Mouse (Mus musculus): ENCODE measurements around the gene Specc1. TPM values are rescaled to one million over a fixed set of nuclear protein-coding genes. Genes with fewer than 3 reads are reported as not detected.

The Specc1 gene
- polyA plus RNA-seq, 1 experiment from 2014 or later = 15.3 TPM

DNA sequence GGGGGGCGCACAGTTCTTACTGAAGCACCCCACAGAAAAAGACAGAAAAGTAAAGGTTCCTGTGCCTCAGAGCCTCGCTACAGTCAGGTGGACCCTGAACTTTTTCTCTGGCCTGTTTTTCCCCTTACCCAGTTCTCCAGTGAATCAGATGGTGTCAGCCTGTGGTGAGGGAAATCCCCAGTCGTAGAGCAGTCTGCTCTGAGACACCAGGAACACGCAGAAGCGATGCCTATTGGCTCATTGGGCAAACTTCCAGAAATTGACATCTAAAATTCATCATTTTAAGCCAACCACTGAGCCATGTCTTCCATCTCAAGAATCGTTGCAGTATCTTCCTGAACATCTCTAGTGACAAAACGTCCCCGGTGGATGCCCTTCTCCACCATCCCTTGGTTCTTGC, 230.5 kb downstream of the Specc1 start:
- no peak for DNase-seq (ENCODE audit: low spot score)
- no peak overlapping the region for H3K4me3 ChIP-seq
- peaks cover 5% of the 10 kb centered on the region; the same call in 1 of the 2 replicates for H3K4me1 ChIP-seq
- H3K27ac ChIP-seq (replicated peaks) = no peak overlapping the region
- H3K9me3 ChIP-seq = peaks cover 5% of the 10 kb centered on the region; the same call in 1 of the 2 replicates
- H3K36me3 ChIP-seq (replicated peaks) = 0 out of 2 replicates have a peak, but pooled peaks cover 6% of the 10 kb centered on the region
- 91% methylated on average over 8 of the region's 8 CpGs for WGBS
- H3K27me3 ChIP-seq (replicated peaks; ENCODE audit: low read depth, poor library complexity, severe bottlenecking) = no peaks in the 10 kb centered on the region

DNA sequence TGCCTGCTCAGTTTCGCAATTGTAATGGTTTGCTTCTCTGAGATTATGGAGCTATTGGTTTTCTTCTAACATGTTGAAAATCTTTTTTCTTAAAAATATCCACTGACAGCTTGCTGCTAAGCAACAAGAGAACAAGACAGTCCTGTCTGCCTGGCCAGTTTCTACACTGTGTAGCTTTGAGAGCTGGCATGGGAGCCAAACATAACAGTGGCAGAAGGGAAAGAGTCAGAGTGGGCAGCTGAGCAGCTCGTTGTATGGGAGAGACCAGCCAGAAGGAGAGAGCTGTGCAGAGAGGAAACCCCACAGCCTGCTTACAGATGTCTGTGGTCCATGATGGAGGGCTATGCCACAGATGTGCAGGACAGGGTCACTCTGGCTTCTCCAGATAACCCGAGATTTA, 235.5 kb downstream of the Specc1 start:
- Histone ChIP-seq H3K27me3 (replicated peaks; ENCODE audit: low read depth, poor library complexity, severe bottlenecking) (no peaks in the 10 kb centered on the region), H3K4me3 (no peak overlapping the region), H3K36me3 (replicated peaks) (0 out of 2 replicates have a peak, but pooled peaks cover 9% of the 10 kb centered on the region), H3K9me3 (peaks cover 5% of the 10 kb centered on the region; the same call in 1 of the 2 replicates), H3K27ac (replicated peaks) (no peak overlapping the region), H3K4me1 (no peaks in the 10 kb centered on the region)
- DNase-seq (ENCODE audit: low spot score) = no peak
- 82% methylated on average over 3 of the region's 3 CpGs for WGBS

- Histone ChIP-seq H3K36me3 (replicated peaks) (0 out of 2 replicates have a peak, but pooled peaks cover 9% of the 10 kb centered on the region), H3K27me3 (replicated peaks; ENCODE audit: low read depth, poor library complexity, severe bottlenecking) (no peaks in the 10 kb centered on the region), H3K27ac (replicated peaks) (no peak overlapping the region), H3K4me3 (no peak overlapping the region), H3K4me1 (no peaks in the 10 kb centered on the region), H3K9me3 (peaks cover 5% of the 10 kb centered on the region; the same call in 1 of the 2 replicates)
- DNase-seq (ENCODE audit: low spot score) = no peak
- WGBS = 91% methylated on average over 3 of the region's 3 CpGs
Observed at GRCm38 (mm10) chr11:62193116-62193515, 236.6 kb downstream of the Specc1 start.

GRCm38 (mm10) chr11:62194217-62194616, 237.7 kb downstream of the Specc1 start:
- H3K27me3 ChIP-seq (replicated peaks; ENCODE audit: low read depth, poor library complexity, severe bottlenecking) = no peaks in the 10 kb centered on the region
- DNase-seq (ENCODE audit: low spot score) = no peak
- H3K27ac ChIP-seq (replicated peaks) = no peak overlapping the region
- 0 out of 2 replicates have a peak, but pooled peaks cover 9% of the 10 kb centered on the region for H3K36me3 ChIP-seq (replicated peaks)
- H3K4me3 ChIP-seq = no peak overlapping the region
- H3K9me3 ChIP-seq = peaks cover 5% of the 10 kb centered on the region; the same call in 1 of the 2 replicates
- H3K4me1 ChIP-seq = no peaks in the 10 kb centered on the region

DNA sequence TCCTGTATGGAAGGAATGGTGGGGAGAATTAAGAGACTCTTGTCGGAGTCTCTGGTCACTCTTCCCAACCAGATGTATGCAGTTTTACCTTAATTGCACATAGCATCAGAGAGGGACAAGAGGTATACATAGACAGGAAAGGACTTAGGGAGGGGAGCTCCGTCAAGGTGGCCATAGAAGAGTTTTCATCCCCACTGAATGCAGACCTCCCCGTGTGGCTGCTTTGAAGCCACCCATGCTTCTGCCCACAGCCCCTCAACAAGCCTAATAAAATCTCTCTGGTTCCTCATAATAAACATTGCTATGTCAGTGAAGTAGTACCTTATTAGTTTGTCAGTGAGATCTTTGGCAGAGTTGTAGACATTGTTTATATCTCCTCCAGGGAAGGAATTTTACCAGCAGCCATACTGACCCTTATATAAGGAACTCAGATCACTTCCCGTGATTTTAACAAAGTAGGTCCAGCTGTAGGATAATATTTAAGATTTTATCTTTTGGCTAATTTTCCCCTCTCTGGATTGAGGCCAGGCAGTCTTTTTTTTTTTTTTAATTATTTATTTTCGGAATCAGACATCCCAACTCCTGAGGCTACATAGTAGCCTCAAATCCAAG, 244.4 kb downstream of the Specc1 start:
- peaks cover 10% of the 10 kb centered on the region for H3K36me3 ChIP-seq (replicated peaks)
- no peaks in the 10 kb centered on the region for H3K9me3 ChIP-seq
- H3K27me3 ChIP-seq (replicated peaks; ENCODE audit: low read depth, poor library complexity, severe bottlenecking) = no peaks in the 10 kb centered on the region
- no peak overlapping the region for H3K27ac ChIP-seq (replicated peaks)
- H3K4me3 ChIP-seq = no peak overlapping the region
- 79% methylated on average over 5 of the region's 5 CpGs for WGBS
- no peaks in the 10 kb centered on the region for H3K4me1 ChIP-seq
- no peak for DNase-seq (ENCODE audit: low spot score)

- Histone ChIP-seq H3K27me3 (replicated peaks; ENCODE audit: low read depth, poor library complexity, severe bottlenecking) (no peaks in the 10 kb centered on the region), H3K4me1 (no peaks in the 10 kb centered on the region), H3K36me3 (replicated peaks) (peaks cover 17% of the 10 kb centered on the region), H3K27ac (replicated peaks) (no peak overlapping the region), H3K4me3 (no peak overlapping the region), H3K9me3 (no peaks in the 10 kb centered on the region)
- DNase-seq (ENCODE audit: low spot score) = no peak
- WGBS = 94% methylated on average over 1 of the region's 1 CpGs
Observed at GRCm38 (mm10) chr11:62202645-62203044, 246.1 kb downstream of the Specc1 start.

DNA sequence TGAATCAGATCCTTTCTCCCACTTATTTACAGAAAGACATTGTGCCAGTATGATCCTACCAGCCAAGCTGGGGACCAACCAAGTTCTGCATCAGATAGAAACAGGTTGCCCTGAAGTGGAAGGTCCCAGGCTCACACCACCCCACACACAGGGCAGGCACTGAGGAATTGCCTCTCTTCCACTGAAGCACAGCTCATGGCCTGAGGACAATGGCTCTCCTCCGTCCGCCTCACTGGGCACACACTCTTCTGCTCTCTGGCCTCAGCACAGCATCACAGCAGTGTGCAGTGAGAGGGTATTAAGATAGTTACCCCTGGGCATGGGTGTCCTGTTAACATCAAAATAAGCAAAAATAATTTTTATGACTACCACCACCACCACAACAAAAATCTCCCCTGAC, 252.5 kb downstream of the Specc1 start:
- no peak for DNase-seq (ENCODE audit: low spot score)

DNA sequence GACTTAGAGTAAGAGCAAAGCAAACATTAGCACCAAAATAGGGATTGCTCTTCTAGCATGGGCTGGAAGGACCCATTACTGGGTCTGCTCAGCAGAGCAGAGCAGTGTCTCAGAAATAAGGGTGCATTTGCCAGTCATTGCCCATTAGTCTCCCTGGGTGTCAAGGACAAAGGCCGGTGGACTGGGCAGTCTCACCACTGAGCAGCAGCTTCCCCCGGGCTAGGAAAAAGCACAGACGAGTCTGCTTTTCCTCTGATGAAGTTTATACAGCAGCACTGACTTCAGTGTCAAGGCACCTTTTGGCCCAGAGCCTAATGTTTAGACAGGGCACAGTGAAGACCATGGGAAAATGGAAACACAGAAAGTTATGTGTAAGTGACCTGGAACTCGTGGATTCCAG, 253.3 kb downstream of the Specc1 start:
- DNase-seq (ENCODE audit: low spot score) = no peak
- H3K4me3 ChIP-seq = no peak overlapping the region
- 70% methylated on average over 4 of the region's 4 CpGs for WGBS

More for the DNA sequence above, 252.5 kb downstream of the Specc1 start:
- 55% methylated on average over 2 of the region's 2 CpGs for WGBS
- Histone ChIP-seq H3K9me3 (no peaks in the 10 kb centered on the region), H3K4me1 (0 out of 2 replicates have a peak, but pooled peaks cover 4% of the 10 kb centered on the region), H3K27me3 (replicated peaks; ENCODE audit: low read depth, poor library complexity, severe bottlenecking) (no peaks in the 10 kb centered on the region), H3K27ac (replicated peaks) (no peak overlapping the region), H3K4me3 (no peak overlapping the region), H3K36me3 (replicated peaks) (peaks cover 32% of the 10 kb centered on the region)

GRCm38 (mm10) chr11:62213384-62213989, 256.9 kb downstream of the Specc1 start:
- no peaks in the 10 kb centered on the region for H3K9me3 ChIP-seq
- no peak overlapping the region for H3K27ac ChIP-seq (replicated peaks)
- no peak overlapping the region for H3K4me3 ChIP-seq
- 91% methylated on average over 12 of the region's 12 CpGs for WGBS
- H3K36me3 ChIP-seq (replicated peaks) = 0 out of 2 replicates have a peak, but pooled peaks cover 8% of the 10 kb centered on the region
- H3K4me1 ChIP-seq = 0 out of 2 replicates have a peak, but pooled peaks cover 4% of the 10 kb centered on the region
- no peak for DNase-seq (ENCODE audit: low spot score)
- no peaks in the 10 kb centered on the region for H3K27me3 ChIP-seq (replicated peaks; ENCODE audit: low read depth, poor library complexity, severe bottlenecking)

More for the DNA sequence above, 253.3 kb downstream of the Specc1 start:
- no peaks in the 10 kb centered on the region for H3K27me3 ChIP-seq (replicated peaks; ENCODE audit: low read depth, poor library complexity, severe bottlenecking)
- peaks cover 32% of the 10 kb centered on the region for H3K36me3 ChIP-seq (replicated peaks)
- H3K4me1 ChIP-seq = 0 out of 2 replicates have a peak, but pooled peaks cover 4% of the 10 kb centered on the region
- no peak overlapping the region for H3K27ac ChIP-seq (replicated peaks)
- H3K9me3 ChIP-seq = no peaks in the 10 kb centered on the region

DNA sequence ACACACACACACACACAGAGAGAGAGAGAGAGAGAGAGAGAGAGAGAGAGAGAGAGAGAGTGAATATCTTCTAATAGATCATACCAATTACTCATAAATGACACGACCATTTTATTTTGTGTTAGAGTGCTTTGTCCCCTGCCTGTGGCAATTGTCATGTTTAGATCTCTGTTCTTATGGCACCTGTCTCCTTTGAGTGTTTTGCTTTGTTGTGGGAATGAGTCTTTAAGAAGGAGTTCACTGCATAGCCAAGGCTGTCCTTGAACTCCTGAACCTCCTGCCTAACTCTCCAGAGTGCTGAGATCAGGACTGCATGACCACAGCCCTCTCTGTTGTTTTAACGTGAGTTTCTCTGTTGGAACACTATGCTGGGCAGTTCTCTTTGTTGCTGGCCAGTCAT, 258.5 kb downstream of the Specc1 start:
- 67% methylated on average over 2 of the region's 2 CpGs for WGBS
- H3K9me3 ChIP-seq = no peaks in the 10 kb centered on the region
- no peaks in the 10 kb centered on the region for H3K4me1 ChIP-seq
- H3K4me3 ChIP-seq = no peak overlapping the region
- DNase-seq (ENCODE audit: low spot score) = no peak
- H3K36me3 ChIP-seq (replicated peaks) = peaks cover 17% of the 10 kb centered on the region; the same call in 1 of the 2 replicates
- no peak overlapping the region for H3K27ac ChIP-seq (replicated peaks)
- H3K27me3 ChIP-seq (replicated peaks; ENCODE audit: low read depth, poor library complexity, severe bottlenecking) = no peaks in the 10 kb centered on the region

GRCm38 (mm10) chr11:62217751-62218150, 261.2 kb downstream of the Specc1 start:
- Histone ChIP-seq H3K27ac (replicated peaks) (no peak overlapping the region), H3K4me3 (no peak overlapping the region), H3K36me3 (replicated peaks) (peaks cover 19% of the 10 kb centered on the region; the same call in 1 of the 2 replicates), H3K4me1 (peaks cover 4% of the 10 kb centered on the region; the same call in 1 of the 2 replicates), H3K27me3 (replicated peaks; ENCODE audit: low read depth, poor library complexity, severe bottlenecking) (no peaks in the 10 kb centered on the region), H3K9me3 (no peaks in the 10 kb centered on the region)
- WGBS = 84% methylated on average over 6 of the region's 6 CpGs
- DNase-seq (ENCODE audit: low spot score) = no peak

DNA sequence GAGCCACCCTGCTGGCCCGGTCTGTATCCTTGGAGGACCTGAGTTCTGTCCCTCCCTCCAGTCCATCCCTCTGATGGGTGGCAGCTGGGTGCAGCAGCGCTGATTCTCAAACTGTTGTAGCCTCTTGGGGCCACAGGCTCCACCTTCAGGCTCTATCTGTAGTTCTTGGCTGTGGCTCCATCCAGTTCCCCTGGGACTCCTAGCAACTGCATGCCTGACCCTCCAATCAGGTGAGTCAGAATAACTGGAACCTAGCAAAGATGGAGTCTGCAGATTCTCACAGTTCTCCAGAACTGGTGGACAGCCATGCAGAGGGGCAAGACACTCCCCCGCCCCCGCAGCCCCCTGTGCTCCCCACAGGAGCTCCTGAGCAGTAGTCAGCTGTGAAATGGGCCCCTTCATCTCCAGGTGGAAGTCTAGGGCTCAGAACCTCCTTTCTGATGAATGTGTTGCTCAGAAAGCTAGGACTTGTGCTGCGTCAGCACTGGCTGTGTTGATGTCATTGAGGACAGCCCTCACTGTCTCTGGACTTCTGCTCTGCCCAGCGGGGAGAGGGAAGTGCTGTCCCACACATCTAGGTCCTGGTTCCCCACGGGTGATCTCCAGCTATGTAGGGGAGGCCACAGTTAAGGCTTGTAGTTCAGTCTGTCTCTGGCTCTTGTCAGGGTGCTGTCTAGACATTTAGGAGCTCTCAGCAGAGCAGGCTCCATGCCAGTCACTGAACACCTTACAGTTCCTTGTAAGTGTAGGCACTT, 264.4 kb downstream of the Specc1 start:
- H3K4me1 ChIP-seq = peaks cover 4% of the 10 kb centered on the region; the same call in 1 of the 2 replicates
- no peak overlapping the region for H3K4me3 ChIP-seq
- DNase-seq (ENCODE audit: low spot score) = no peak
- H3K36me3 ChIP-seq (replicated peaks) = peaks cover 15% of the 10 kb centered on the region; the same call in 1 of the 2 replicates
- no peak overlapping the region for H3K27ac ChIP-seq (replicated peaks)
- H3K9me3 ChIP-seq = no peaks in the 10 kb centered on the region
- H3K27me3 ChIP-seq (replicated peaks; ENCODE audit: low read depth, poor library complexity, severe bottlenecking) = no peaks in the 10 kb centered on the region
- WGBS = 83% methylated on average over 7 of the region's 7 CpGs
